Mouse (Mus musculus) intestine, postnatal 0 days (tissue): Measurements from ENCODE around the gene Camk2g. TPM values are rescaled to one million over a fixed set of nuclear protein-coding genes. Genes with fewer than 3 reads are reported as not detected.

Experiments
- ATAC-seq: fragments of 200-750 bp; cut with Nextera tagmentation; 2 replicates; pipeline ENCODE4 v1.8.0; 2017; ENCODE audit warnings: mild to moderate bottlenecking, moderate TSS enrichment, moderate library complexity
- H3K27ac ChIP-seq: fragments of 300-500 bp; sonication (generic); 2 replicates; pipeline ENCODE4 v1.5.1; 2014; ENCODE audit warnings: mild to moderate bottlenecking, low read depth, low read length, moderate library complexity
- H3K27me3 ChIP-seq: fragments of 300-500 bp; sonication (generic); replicated peaks from 2 replicates; pipeline ENCODE4 v1.6.1; 2014; ENCODE audit warnings: low read length, mixed read lengths; ENCODE audit not compliant: control insufficient read depth, insufficient read depth
- H3K36me3 ChIP-seq: fragments of 300-500 bp; sonication (generic); 2 replicates; pipeline ENCODE4 v1.6.1; 2014; ENCODE audit warnings: mild to moderate bottlenecking, moderate library complexity; ENCODE audit not compliant: control insufficient read depth, insufficient read depth
- H3K4me1 ChIP-seq: fragments of 300-500 bp; sonication (generic); replicated peaks from 2 replicates; pipeline ENCODE4 v1.6.1; 2014; ENCODE audit warnings: antibody characterized with exemption, low read length, mixed read lengths; ENCODE audit not compliant: control insufficient read depth, insufficient read depth
- H3K4me2 ChIP-seq: fragments of 300-500 bp; sonication (generic); replicated peaks from 2 replicates; pipeline ENCODE4 v1.6.1; 2014; ENCODE audit warnings: low read depth, mild to moderate bottlenecking, moderate library complexity
- H3K4me3 ChIP-seq: fragments of 300-500 bp; sonication (generic); 2 replicates; pipeline ENCODE4 v1.5.1; 2014; ENCODE audit warnings: low read depth, low read length
- H3K9ac ChIP-seq: fragments of 300-500 bp; sonication (generic); 2 replicates; pipeline ENCODE4 v1.6.1; 2014; ENCODE audit warnings: mild to moderate bottlenecking, low read depth, low read length
- H3K9me3 ChIP-seq: fragments of 300-500 bp; sonication (generic); 2 replicates; pipeline ENCODE4 v1.6.1; 2016; ENCODE audit warnings: mixed run types; ENCODE audit not compliant: control insufficient read depth
- CTCF ChIP-seq: sonication (generic); IDR thresholded peaks from 2 replicates; pipeline ENCODE4 v1.5.1; 2016; ENCODE audit warnings: low read depth, mild to moderate bottlenecking, control low read depth, antibody characterized with exemption, moderate library complexity
- WGBS: fragments of 180-500 bp; shearing (Covaris S2); extraction: QIAGEN DNeasy Blood & Tissue Kit; methylation state at CpG from one replicate; pipeline ENCODE4 v1.1.7; 2014; 5-methylcytosine and 5-hydroxymethylcytosine counted together
- polyA plus RNA-seq: library from polyadenylated mRNA; unstranded; fragments of >200 nt; fragmentation: Nextera tagmentation; extraction: Ambion mirVana; gene quantifications from 2 replicates; pipeline ENCODE4 v1.2.1, GENCODE M21; 2015

The Camk2g gene
- polyA plus RNA-seq, 1 experiment from 2014 or later = 27.6 TPM

GRCm38 (mm10) chr14:20743614-20744013 lies 50.3 kb downstream of the Camk2g start:
- peaks cover 65% of the 10 kb centered on the region for H3K36me3 ChIP-seq
- H3K9ac ChIP-seq = no peak overlapping the region
- H3K4me2 ChIP-seq = no peak overlapping the region
- no peaks in the 10 kb centered on the region for H3K27me3 ChIP-seq
- 65% methylated on average over 3 of the region's 3 CpGs for WGBS
- no peaks in the 10 kb centered on the region for H3K9me3 ChIP-seq
- no peaks in the 10 kb centered on the region for H3K4me1 ChIP-seq
- peak; percentile 36 for TF ChIP-seq CTCF
- no peak overlapping the region for H3K27ac ChIP-seq
- H3K4me3 ChIP-seq = no peak overlapping the region
- no peak for ATAC-seq

DNA sequence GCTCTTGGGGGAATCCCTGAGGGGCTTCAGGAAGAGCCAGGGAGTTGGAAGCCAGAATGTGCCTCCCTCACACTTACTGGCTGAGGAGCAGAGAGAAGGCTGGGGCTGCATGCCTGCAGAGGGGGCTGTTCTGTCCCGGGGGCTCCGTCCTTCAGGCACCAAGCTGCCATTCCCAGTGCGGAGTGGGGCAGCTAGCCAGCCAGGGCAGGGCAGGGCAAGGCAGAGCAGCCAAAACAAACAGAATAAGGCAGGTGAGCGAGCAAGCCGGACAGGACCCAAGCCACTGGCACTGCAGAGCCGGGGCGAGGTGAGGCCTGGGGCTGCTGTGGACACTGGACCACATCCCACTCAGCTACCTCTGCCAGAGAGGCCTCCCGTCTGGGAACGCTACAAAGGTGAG lies 52.6 kb downstream of the Camk2g start:
- Histone ChIP-seq H3K36me3 (peaks cover 70% of the 10 kb centered on the region), H3K9ac (no peak overlapping the region), H3K4me3 (no peak overlapping the region), H3K9me3 (no peaks in the 10 kb centered on the region), H3K4me2 (no peak overlapping the region), H3K27me3 (no peaks in the 10 kb centered on the region), H3K4me1 (no peaks in the 10 kb centered on the region), H3K27ac (no peak overlapping the region)
- TF ChIP-seq CTCF = no peak
- 77% methylated on average over 9 of the region's 9 CpGs for WGBS
- no peak for ATAC-seq

GRCm38 (mm10) chr14:20738511-20738910 lies 55.4 kb downstream of the Camk2g start:
- H3K4me3 ChIP-seq = no peak overlapping the region
- peaks cover under 1% of the 10 kb centered on the region; the same call in 1 of the 2 replicates for H3K4me1 ChIP-seq
- TF ChIP-seq CTCF = no peak
- ATAC-seq = no peak
- H3K4me2 ChIP-seq = no peak overlapping the region
- H3K27ac ChIP-seq = no peak overlapping the region
- H3K27me3 ChIP-seq = no peaks in the 10 kb centered on the region
- H3K9ac ChIP-seq = no peak overlapping the region
- WGBS = 81% methylated on average over 8 of the region's 8 CpGs
- peaks cover 53% of the 10 kb centered on the region for H3K36me3 ChIP-seq
- no peaks in the 10 kb centered on the region for H3K9me3 ChIP-seq

DNA sequence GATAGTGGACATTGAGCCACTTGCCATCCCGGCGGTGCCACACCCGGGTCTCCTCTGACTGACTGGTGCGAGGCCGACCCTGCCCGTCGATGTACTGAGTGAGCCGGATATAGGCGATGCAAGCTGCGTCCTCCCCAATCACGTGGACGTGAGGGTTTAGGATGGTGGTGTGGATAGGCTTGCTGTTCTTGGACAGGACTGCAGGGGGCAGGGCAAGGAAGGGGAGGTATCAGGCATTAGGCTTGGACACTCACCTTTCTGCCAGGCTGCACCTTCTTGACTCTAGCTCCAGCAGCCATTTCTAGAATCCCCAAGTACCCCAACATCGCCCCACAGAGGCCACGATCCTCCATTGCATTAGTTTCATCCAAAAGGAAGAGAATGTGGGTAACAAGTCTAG lies 56.6 kb downstream of the Camk2g start:
- peak; percentile 57 for ATAC-seq
- no peaks in the 10 kb centered on the region for H3K9me3 ChIP-seq
- peaks cover 3% of the 10 kb centered on the region; the same call in 1 of the 2 replicates for H3K4me1 ChIP-seq
- no peak overlapping the region for H3K9ac ChIP-seq
- peaks cover 48% of the 10 kb centered on the region for H3K36me3 ChIP-seq
- 24% methylated on average over 14 of the region's 14 CpGs for WGBS
- peak; percentile 87 for TF ChIP-seq CTCF
- H3K4me3 ChIP-seq = no peak overlapping the region
- H3K27ac ChIP-seq = no peak overlapping the region
- H3K27me3 ChIP-seq = no peaks in the 10 kb centered on the region
- peak overlapping the region; percentile 27; the same call in 1 of the 2 replicates for H3K4me2 ChIP-seq

- H3K9me3 ChIP-seq = no peaks in the 10 kb centered on the region
- no peaks in the 10 kb centered on the region for H3K27me3 ChIP-seq
- no peak overlapping the region for H3K4me2 ChIP-seq
- no peak overlapping the region for H3K9ac ChIP-seq
- peaks cover 46% of the 10 kb centered on the region for H3K36me3 ChIP-seq
- H3K27ac ChIP-seq = no peak overlapping the region
- peaks cover 3% of the 10 kb centered on the region; the same call in 1 of the 2 replicates for H3K4me1 ChIP-seq
- no peak overlapping the region for H3K4me3 ChIP-seq
- TF ChIP-seq CTCF = no peak
- 68% methylated on average over 13 of the region's 13 CpGs for WGBS
- no peak for ATAC-seq
These were observed 57.9 kb downstream of the Camk2g start for GRCm38 (mm10) chr14:20735892-20736390.

GRCm38 (mm10) chr14:20735052-20735451 lies 58.8 kb downstream of the Camk2g start:
- Histone ChIP-seq H3K27ac (no peak overlapping the region), H3K4me2 (0 out of 2 replicates have a peak overlapping the region, but pooled peaks have one; percentile 94), H3K4me3 (no peak overlapping the region)

More at GRCm38 (mm10) chr14:20735052-20735451, 58.8 kb downstream of the Camk2g start:
- ATAC-seq = no peak
- WGBS = 52% methylated on average over 2 of the region's 2 CpGs
- H3K36me3 ChIP-seq = peaks cover 46% of the 10 kb centered on the region
- H3K9me3 ChIP-seq = no peaks in the 10 kb centered on the region
- H3K27me3 ChIP-seq = no peaks in the 10 kb centered on the region
- H3K9ac ChIP-seq = no peak overlapping the region
- no peak for TF ChIP-seq CTCF
- H3K4me1 ChIP-seq = peaks cover 3% of the 10 kb centered on the region; the same call in 1 of the 2 replicates
